ENCODE assay signal across 27 mouse cellular contexts in the genomic region with DNA sequence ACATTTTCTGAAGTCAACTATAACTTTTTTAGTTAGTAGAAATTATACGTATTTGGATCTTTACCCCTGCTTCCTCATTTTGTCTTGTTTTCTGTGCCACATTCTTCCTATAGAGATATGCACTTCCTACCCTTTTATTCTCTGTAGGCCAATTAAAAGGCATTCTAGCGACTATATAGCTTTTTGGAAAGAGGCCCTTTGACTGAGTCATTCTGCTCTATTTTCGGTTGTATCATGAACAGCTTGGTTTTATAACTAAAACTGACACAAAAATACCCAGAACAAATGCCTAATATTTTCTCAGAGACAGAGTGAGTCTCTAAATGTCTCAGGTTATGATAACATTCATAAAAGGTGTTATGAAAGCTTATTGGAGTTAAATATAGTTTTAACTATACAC.
"Had no signal": no experiment of that assay in that cellular context is flagged by ENCODE, and none has a peak within 500 bp of the region (broad histone marks: within the 10 kb centered on the region; RNA-seq: fewer than 3 reads in every experiment).

No protein-coding gene starts in this region.

- H3K36me3 ChIP-seq: heart, embryonic 10.5 days; heart, embryonic 12.5 days; hindbrain, embryonic 10.5 days; hindbrain, embryonic 12.5 days; intestine, embryonic 15.5 days; limb, embryonic 10.5 days; limb, embryonic 12.5 days; liver, embryonic 13.5 days; liver, embryonic 15.5 days had no signal

- H3K9ac ChIP-seq: heart, embryonic 12.5 days; hindbrain, embryonic 12.5 days; hindbrain, embryonic 14.5 days; intestine, embryonic 15.5 days; limb, embryonic 12.5 days; liver, embryonic 13.5 days; liver, embryonic 15.5 days had no signal

- DNase-seq: gastrocnemius, adult 2 months; gastrocnemius, postnatal 10 days; gastrocnemius, postnatal 25 days; heart, adult 18-20 months; heart, postnatal 10 days; heart, postnatal 4 days; kidney, adult 18-20 months; kidney, adult 8-10 months; kidney, postnatal 10 days; kidney, postnatal 25 days; kidney, postnatal 4 days; layer of hippocampus, adult 9-11 months; liver; liver, embryonic 13.5 days had no signal

- H3K27ac ChIP-seq: gastrocnemius, adult 2 months; heart, embryonic 10.5 days; hindbrain, embryonic 10.5 days; hindbrain, embryonic 12.5 days; hindbrain, embryonic 14.5 days; intestine, embryonic 15.5 days; left cerebral cortex, adult 2 months; limb, embryonic 10.5 days; limb, embryonic 12.5 days; liver, embryonic 13.5 days; liver, embryonic 15.5 days had no signal

- H3K4me2 ChIP-seq: heart, embryonic 12.5 days; hindbrain, embryonic 12.5 days; hindbrain, embryonic 14.5 days; intestine, embryonic 15.5 days; limb, embryonic 12.5 days; liver, embryonic 11.5 days; liver, embryonic 13.5 days; liver, embryonic 15.5 days had no signal

- H3K27me3 ChIP-seq: heart, embryonic 12.5 days; hindbrain, embryonic 12.5 days; intestine, embryonic 15.5 days; limb, embryonic 12.5 days; liver, embryonic 13.5 days; liver, embryonic 15.5 days had no signal

- H3K9me3 ChIP-seq: heart, embryonic 10.5 days; heart, embryonic 12.5 days; hindbrain, embryonic 10.5 days; hindbrain, embryonic 12.5 days; intestine, embryonic 15.5 days; limb, embryonic 10.5 days; limb, embryonic 12.5 days; liver, embryonic 15.5 days had no signal

- H3K4me3 ChIP-seq: gastrocnemius, adult 2 months; heart, embryonic 10.5 days; heart, embryonic 12.5 days; hindbrain, embryonic 10.5 days; hindbrain, embryonic 12.5 days; intestine, embryonic 15.5 days; left cerebral cortex, adult 2 months; limb, embryonic 10.5 days; limb, embryonic 12.5 days; liver, embryonic 13.5 days; liver, embryonic 15.5 days had no signal

- H3K4me1 ChIP-seq: heart, embryonic 10.5 days; heart, embryonic 12.5 days; hindbrain, embryonic 10.5 days; hindbrain, embryonic 12.5 days; intestine, embryonic 15.5 days; limb, embryonic 10.5 days; limb, embryonic 12.5 days; liver, embryonic 13.5 days; liver, embryonic 15.5 days had no signal

- ATAC-seq: inflammation-experienced regulatory T-cells, adult 6 months; intestine, embryonic 15.5 days; intestine, postnatal 0 days had no signal
